Mouse (Mus musculus) megakaryocyte, embryonic 14.5 days (primary cell): Measurements from ENCODE around the gene Zfp276.

Experiments
- FLI1 ChIP-seq: IDR thresholded peaks from 2 replicates; pipeline ENCODE4 v1.6.1; 2012; ENCODE audit warnings: low read length, inconsistent platforms, mixed read lengths
- GATA1 ChIP-seq: IDR thresholded peaks from 3 replicates; pipeline ENCODE4 v1.6.1; 2012; ENCODE audit warnings: mixed read lengths, low read length, inconsistent platforms, borderline replicate concordance

- no peak for TF ChIP-seq GATA1
- TF ChIP-seq FLI1 = no peak
These were observed 44.3 kb downstream of the Zfp276 start for GRCm38 (mm10) chr8:123298301-123298700.
